Mouse (Mus musculus) CH12.LX (cell line): ENCODE measurements around the gene Pspn. TPM values are rescaled to one million over a fixed set of nuclear protein-coding genes. Genes with fewer than 3 reads are reported as not detected.

Experiments used
- DNase-seq: peaks from one replicate; pipeline ENCODE4 v3.0.0-alpha.2; 2013; ENCODE audit errors: extremely low read depth
- H3K27ac ChIP-seq: 2 replicates; pipeline ENCODE4 v1.5.1; 2012; ENCODE audit warnings: low read depth, mild to moderate bottlenecking, control low read depth, moderate library complexity; ENCODE audit not compliant: insufficient read depth
- H3K27me3 ChIP-seq: replicated peaks from 2 replicates; pipeline ENCODE3; 2012; ENCODE audit warnings: inconsistent platforms
- H3K36me3 ChIP-seq, 2 experiments: replicated peaks in 1 of 2; 2 replicates each; pipeline versions ENCODE3 to v1.6.1; 2012; ENCODE audit warnings: inconsistent platforms in 1 of 2, low read length in 1 of 2, mild to moderate bottlenecking in 1 of 2, mixed read lengths in 1 of 2, moderate library complexity in 1 of 2; ENCODE audit not compliant: control insufficient read depth in 1 of 2, insufficient read depth in 1 of 2
- H3K4me1 ChIP-seq, 2 experiments: 2 replicates each; pipeline ENCODE4 v1.6.1; 2012; ENCODE audit warnings: inconsistent platforms in 1 of 2, moderate library complexity in 1 of 2; ENCODE audit not compliant: insufficient read depth in 2 of 2, control insufficient read depth in 1 of 2
- H3K4me2 ChIP-seq: 2 replicates; pipeline ENCODE4 v1.6.1; 2012; ENCODE audit warnings: low read depth, mild to moderate bottlenecking, control low read depth; ENCODE audit not compliant: poor library complexity, insufficient read depth, severe bottlenecking
- H3K4me3 ChIP-seq, 3 experiments: fragments of 150-350 bp in 1 of 3; sonication (generic) in 1 of 3; replicated peaks in 1 of 3; 2 replicates each; pipeline versions ENCODE3 to v1.5.1; 2011 to 2012; ENCODE audit warnings: low read depth in 2 of 3, low read length in 2 of 3, mild to moderate bottlenecking in 2 of 3, moderate library complexity in 2 of 3, control low read depth in 1 of 3, improper control_type of control experiment in 1 of 3, inconsistent platforms in 1 of 3, mixed read lengths in 1 of 3; ENCODE audit not compliant: poor library complexity in 1 of 3
- H3K79me2 ChIP-seq: replicated peaks from 2 replicates; pipeline ENCODE4 v1.6.1; 2012; ENCODE audit warnings: mild to moderate bottlenecking, moderate library complexity; ENCODE audit not compliant: control insufficient read depth, poor library complexity, insufficient read depth, severe bottlenecking; ENCODE audit errors: extremely low read depth
- H3K9ac ChIP-seq: 2 replicates; pipeline ENCODE4 v1.6.1; 2012; ENCODE audit warnings: low read depth, mild to moderate bottlenecking, control low read depth, moderate library complexity; ENCODE audit not compliant: insufficient read depth
- H3K9me3 ChIP-seq: replicated peaks from 2 replicates; pipeline ENCODE3; 2012; ENCODE audit warnings: low read length, inconsistent platforms, mixed read lengths
- BHLHE40 ChIP-seq: IDR thresholded peaks from 2 replicates; pipeline ENCODE4 v1.6.1; 2011; ENCODE audit warnings: mild to moderate bottlenecking, low read depth, low read length, improper control_type of control experiment
- CHD1 ChIP-seq: IDR thresholded peaks from 2 replicates; pipeline ENCODE4 v1.6.1; 2012; ENCODE audit warnings: low read depth, low read length, improper control_type of control experiment, inconsistent platforms
- CHD2 ChIP-seq: IDR thresholded peaks from 2 replicates; pipeline ENCODE4 v1.6.1; 2011; ENCODE audit warnings: low read length, improper control_type of control experiment
- CTCF ChIP-seq, 2 experiments: IDR thresholded peaks in 1 of 2; conservative IDR thresholded peaks in 1 of 2; 2 replicates each; pipeline ENCODE4 v1.5.1; 2011 to 2012; ENCODE audit warnings: low read depth in 2 of 2, low read length in 2 of 2, improper control_type of control experiment in 1 of 2, inconsistent platforms in 1 of 2, mild to moderate bottlenecking in 1 of 2, moderate library complexity in 1 of 2
- E2F4 ChIP-seq: IDR thresholded peaks from 2 replicates; pipeline ENCODE4 v1.6.1; 2011; ENCODE audit warnings: low read depth, low read length, improper control_type of control experiment; ENCODE audit not compliant: insufficient replicate concordance
- ELF1 ChIP-seq: IDR thresholded peaks from 2 replicates; pipeline ENCODE4 v1.6.1; 2014; ENCODE audit warnings: low read depth, mild to moderate bottlenecking, inconsistent platforms, low read length, improper control_type of control experiment
- EP300 ChIP-seq: IDR thresholded peaks from 2 replicates; pipeline ENCODE4 v1.6.1; 2011; ENCODE audit warnings: low read length, improper control_type of control experiment
- GABPA ChIP-seq: IDR thresholded peaks from 2 replicates; pipeline ENCODE4 v1.6.1; 2012; ENCODE audit warnings: low read depth, low read length, improper control_type of control experiment, inconsistent platforms; ENCODE audit not compliant: insufficient replicate concordance
- HCFC1 ChIP-seq: IDR thresholded peaks from 2 replicates; pipeline ENCODE4 v1.6.1; 2012; ENCODE audit warnings: low read depth, mild to moderate bottlenecking, inconsistent platforms, low read length, improper control_type of control experiment
- JUN ChIP-seq: IDR thresholded peaks from 2 replicates; pipeline ENCODE4 v1.6.1; 2011; ENCODE audit warnings: low read depth, mild to moderate bottlenecking, low read length, improper control_type of control experiment, moderate library complexity; ENCODE audit not compliant: insufficient read depth
- JUND ChIP-seq: conservative IDR thresholded peaks from 2 replicates; pipeline ENCODE4 v1.6.1; 2011; ENCODE audit warnings: low read depth, low read length, improper control_type of control experiment
- KAT2A ChIP-seq: IDR thresholded peaks from 2 replicates; pipeline ENCODE4 v1.6.1; 2012; ENCODE audit warnings: low read length, improper control_type of control experiment, inconsistent platforms; ENCODE audit not compliant: insufficient replicate concordance
- MAFK ChIP-seq: IDR thresholded peaks from 2 replicates; pipeline ENCODE4 v1.6.1; 2011; ENCODE audit warnings: low read length, improper control_type of control experiment; ENCODE audit not compliant: insufficient replicate concordance
- MAX ChIP-seq: IDR thresholded peaks from 2 replicates; pipeline ENCODE4 v1.6.1; 2011; ENCODE audit warnings: low read length, improper control_type of control experiment
- MAZ ChIP-seq: IDR thresholded peaks from 2 replicates; pipeline ENCODE4 v1.6.1; 2012; ENCODE audit warnings: low read depth, mild to moderate bottlenecking, inconsistent platforms, low read length, improper control_type of control experiment, moderate library complexity
- MEF2A ChIP-seq: IDR thresholded peaks from 2 replicates; pipeline ENCODE4 v1.6.1; 2014; ENCODE audit warnings: low read depth, mild to moderate bottlenecking, inconsistent platforms, low read length, improper control_type of control experiment, borderline replicate concordance
- MXI1 ChIP-seq: IDR thresholded peaks from 2 replicates; pipeline ENCODE4 v1.6.1; 2011; ENCODE audit warnings: mild to moderate bottlenecking, low read depth, low read length, improper control_type of control experiment
- MYC ChIP-seq: IDR thresholded peaks from 2 replicates; pipeline ENCODE4 v1.6.1; 2011; ENCODE audit warnings: low read depth, mild to moderate bottlenecking, improper control_type of control experiment, low read length
- NRF1 ChIP-seq: IDR thresholded peaks from 2 replicates; pipeline ENCODE4 v1.6.1; 2014; ENCODE audit warnings: low read depth, mild to moderate bottlenecking, inconsistent platforms, low read length, improper control_type of control experiment, moderate library complexity
- PAX5 ChIP-seq: IDR thresholded peaks from 2 replicates; pipeline ENCODE4 v1.6.1; 2012; ENCODE audit warnings: low read length, inconsistent platforms, mixed read lengths
- POLR2A ChIP-seq: IDR thresholded peaks from 2 replicates; pipeline ENCODE4 v1.6.1; 2011; ENCODE audit warnings: low read depth, mild to moderate bottlenecking, improper control_type of control experiment, low read length
- POLR2AphosphoS2 ChIP-seq: IDR thresholded peaks from 2 replicates; pipeline ENCODE4 v1.6.1; 2011; ENCODE audit warnings: low read depth, low read length, improper control_type of control experiment
- RAD21 ChIP-seq: IDR thresholded peaks from 2 replicates; pipeline ENCODE4 v1.6.1; 2011; ENCODE audit warnings: low read depth, mild to moderate bottlenecking, low read length, improper control_type of control experiment, moderate library complexity
- RCOR1 ChIP-seq: conservative IDR thresholded peaks from 2 replicates; pipeline ENCODE4 v1.6.1; 2012; ENCODE audit warnings: low read depth, mild to moderate bottlenecking, inconsistent platforms, low read length, improper control_type of control experiment
- SIN3A ChIP-seq: IDR thresholded peaks from 2 replicates; pipeline ENCODE4 v1.6.1; 2012; ENCODE audit warnings: low read length, improper control_type of control experiment, inconsistent platforms
- SMC3 ChIP-seq: IDR thresholded peaks from 2 replicates; pipeline ENCODE4 v1.6.1; 2011; ENCODE audit warnings: low read depth, low read length, improper control_type of control experiment
- TBP ChIP-seq: conservative IDR thresholded peaks from 2 replicates; pipeline ENCODE4 v1.6.1; 2011; ENCODE audit warnings: low read depth, low read length, improper control_type of control experiment
- TCF12 ChIP-seq: IDR thresholded peaks from 2 replicates; pipeline ENCODE4 v1.6.1; 2014; ENCODE audit warnings: low read depth, mild to moderate bottlenecking, inconsistent platforms, low read length, improper control_type of control experiment
- USF1 ChIP-seq: IDR thresholded peaks from 2 replicates; pipeline ENCODE4 v1.6.1; 2014; ENCODE audit warnings: low read depth, mild to moderate bottlenecking, inconsistent platforms, low read length, improper control_type of control experiment
- USF2 ChIP-seq: conservative IDR thresholded peaks from 2 replicates; pipeline ENCODE4 v1.6.1; 2011; ENCODE audit warnings: low read depth, low read length, improper control_type of control experiment
- ZC3H11A ChIP-seq: IDR thresholded peaks from 2 replicates; pipeline ENCODE4 v1.6.1; 2012; ENCODE audit warnings: low read depth, mild to moderate bottlenecking, inconsistent platforms, low read length, improper control_type of control experiment
- ZKSCAN1 ChIP-seq: IDR thresholded peaks from 2 replicates; pipeline ENCODE4 v1.6.1; 2012; ENCODE audit warnings: low read depth, inconsistent platforms, low read length, improper control_type of control experiment, borderline replicate concordance
- ZMIZ1 ChIP-seq: IDR thresholded peaks from 2 replicates; pipeline ENCODE4 v1.6.1; 2012; ENCODE audit warnings: low read depth, mild to moderate bottlenecking, inconsistent platforms, low read length, improper control_type of control experiment
- ZNF384 ChIP-seq: IDR thresholded peaks from 2 replicates; pipeline ENCODE4 v1.6.1; 2012; ENCODE audit warnings: low read depth, low read length, improper control_type of control experiment, inconsistent platforms
- dilution Hi-C: fragments of 300-500 bp; cut with MboI; formaldehyde crosslinking; loops from 2 replicates; pipeline ENCODE4 v1.14.3; 2020; ENCODE audit warnings: low sequenced_read_pairs; ENCODE audit not compliant: extremely low pct_unique_long_range_greater_than_20kb, extremely low pct_ligation_motif_present
- in situ Hi-C: fragments of 300-500 bp; cut with MboI; formaldehyde crosslinking; loops from 3 replicates; pipeline ENCODE4 v1.14.3; 2019; ENCODE audit warnings: low sequenced_read_pairs, low pct_ligation_motif_present, low pct_unique_long_range_greater_than_20kb, mixed read lengths
- polyA plus RNA-seq: library from polyadenylated mRNA; unstranded; fragments of >175 nt; gene quantifications from 2 replicates; pipeline ENCODE4 v1.2.1, GENCODE M21; 2012; ENCODE audit warnings: low read depth; ENCODE audit not compliant: insufficient read length
- total RNA-seq, 2 experiments: library from RNA; depleted of rRNA; stranded (reverse); fragments of 300-350 nt in 1 of 2; fragments of >200 nt in 1 of 2; gene quantifications; 2 replicates each; pipeline ENCODE4 v1.2.3; 2012 to 2014

Gene Pspn
- total and polyA plus RNA-seq, 3 experiments: 0.34 to 0.69 TPM; not detected in 1

GRCm38 (mm10) chr17:56989467-56990114 is 10.2 kb downstream of the Pspn start:
- Histone ChIP-seq H3K4me2 (peak overlapping the region; percentile 87), H3K27ac (no peak overlapping the region), H3K4me3 (peak overlapping the region; percentile 70 to 92 (median 92)), H3K36me3 (peaks cover 24 to 30% of the 10 kb centered on the region in 2 experiments), H3K79me2 (peaks cover 23% of the 10 kb centered on the region), H3K9me3 (no peaks in the 10 kb centered on the region), H3K9ac (peak overlapping the region; percentile 62), H3K27me3 (no peaks in the 10 kb centered on the region), H3K4me1 (peaks cover 7 to 19% of the 10 kb centered on the region in 2 experiments; a peak in 3 of 4 replicates)
- dilution Hi-C loops: no loop called here
- DNase-seq: peak; percentile 74
- TF ChIP-seq POLR2AphosphoS2 (no peak), PAX5 (no peak), GABPA (no peak), MEF2A (no peak), USF1 (no peak), MXI1 (peak; percentile 96; the same call in 1 of the 2 replicates), POLR2A (no peak), ZNF384 (no peak), HCFC1 (no peak), KAT2A (no peak), BHLHE40 (peak; percentile 45; the same call in 1 of the 2 replicates), ELF1 (no peak), TCF12 (no peak), MYC (peak; percentile 87), RCOR1 (no peak), TBP (no peak), MAZ (no peak), CTCF (conservative IDR thresholded peaks at IDR 0.05 in 1 of 2, IDR thresholded peaks at IDR 0.05 in 1 of 2; ENCODE audit: low read depth in 2 of 2, low read length in 2 of 2) (no peak; a peak in 1 of 4 replicates), MAX (peak; percentile 94), ZC3H11A (no peak), NRF1 (no peak), ZMIZ1 (no peak), RAD21 (no peak), USF2 (no peak), CHD2 (no peak), JUND (no peak), JUN (no peak), E2F4 (no peak), ZKSCAN1 (no peak), SIN3A (no peak), SMC3 (no peak), EP300 (0 out of 2 replicates have a peak, but pooled peaks have one; percentile 11), CHD1 (no peak), MAFK (no peak)
- in situ Hi-C loops: loop anchor here (10.0 kb wide), 2 partner anchors 215 to 345 kb away; no protein-coding TSS in a partner anchor
